Mouse (Mus musculus): ENCODE measurements at regions not wholly inside any gene's neighbourhood (a gene's known extent, or its start where the extent isn't known, plus 50 kb on each side); places are given as distances from the start of the nearest gene placed in this dataset.

DNA sequence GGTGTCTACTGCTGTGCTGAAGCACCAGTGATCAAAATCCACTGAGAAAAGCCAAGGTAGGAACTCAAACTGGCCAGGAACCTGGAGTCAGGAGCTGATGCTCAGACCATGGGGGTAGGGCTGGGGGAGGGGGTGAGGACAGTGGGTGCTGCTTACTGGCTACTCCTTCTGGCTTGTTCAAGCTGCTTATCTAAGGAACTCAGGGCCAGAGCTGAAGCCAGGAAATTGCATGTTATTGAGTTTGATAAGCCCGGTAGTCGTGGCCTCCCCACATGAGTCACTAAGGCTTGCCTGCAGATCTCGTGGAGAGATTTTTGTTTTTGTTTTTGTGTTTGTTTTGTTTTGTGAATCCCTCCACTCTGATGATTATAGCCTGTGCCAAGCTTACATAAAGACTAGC is 65.9 kb downstream of the Tmem215 start:
- H3K9ac ChIP-seq (ENCODE audit: low read depth, poor library complexity, severe bottlenecking), result no peak overlapping the region
- TF ChIP-seq CTCF (IDR thresholded peaks at IDR 0.05; ENCODE audit: low read depth, low read length) (no peak), EP300 (IDR thresholded peaks at IDR 0.05; ENCODE audit: insufficient read depth, low read depth, low read length) (no peak), POLR2A (IDR thresholded peaks at IDR 0.05; ENCODE audit: insufficient read depth, low read length) (no peak)
- H3K4me3 ChIP-seq (ENCODE audit: low read depth, low read length), result no peak overlapping the region
- H3K4me1 ChIP-seq (ENCODE audit: control insufficient read depth, insufficient read depth, low read length), result no peaks in the 10 kb centered on the region
- H3K27me3 ChIP-seq (ENCODE audit: control insufficient read depth, insufficient read depth, low read length, poor library complexity, severe bottlenecking), result no peaks in the 10 kb centered on the region
- H3K9me3 ChIP-seq (replicated peaks; ENCODE audit: control insufficient read depth, insufficient read depth, low read length, poor library complexity, severe bottlenecking), result no peaks in the 10 kb centered on the region
- H3K27ac ChIP-seq (ENCODE audit: insufficient read depth, low read length), result no peak overlapping the region
- no peaks in the 10 kb centered on the region for H3K36me3 ChIP-seq (ENCODE audit: control insufficient read depth, insufficient read depth, low read length, poor library complexity, severe bottlenecking)

DNA sequence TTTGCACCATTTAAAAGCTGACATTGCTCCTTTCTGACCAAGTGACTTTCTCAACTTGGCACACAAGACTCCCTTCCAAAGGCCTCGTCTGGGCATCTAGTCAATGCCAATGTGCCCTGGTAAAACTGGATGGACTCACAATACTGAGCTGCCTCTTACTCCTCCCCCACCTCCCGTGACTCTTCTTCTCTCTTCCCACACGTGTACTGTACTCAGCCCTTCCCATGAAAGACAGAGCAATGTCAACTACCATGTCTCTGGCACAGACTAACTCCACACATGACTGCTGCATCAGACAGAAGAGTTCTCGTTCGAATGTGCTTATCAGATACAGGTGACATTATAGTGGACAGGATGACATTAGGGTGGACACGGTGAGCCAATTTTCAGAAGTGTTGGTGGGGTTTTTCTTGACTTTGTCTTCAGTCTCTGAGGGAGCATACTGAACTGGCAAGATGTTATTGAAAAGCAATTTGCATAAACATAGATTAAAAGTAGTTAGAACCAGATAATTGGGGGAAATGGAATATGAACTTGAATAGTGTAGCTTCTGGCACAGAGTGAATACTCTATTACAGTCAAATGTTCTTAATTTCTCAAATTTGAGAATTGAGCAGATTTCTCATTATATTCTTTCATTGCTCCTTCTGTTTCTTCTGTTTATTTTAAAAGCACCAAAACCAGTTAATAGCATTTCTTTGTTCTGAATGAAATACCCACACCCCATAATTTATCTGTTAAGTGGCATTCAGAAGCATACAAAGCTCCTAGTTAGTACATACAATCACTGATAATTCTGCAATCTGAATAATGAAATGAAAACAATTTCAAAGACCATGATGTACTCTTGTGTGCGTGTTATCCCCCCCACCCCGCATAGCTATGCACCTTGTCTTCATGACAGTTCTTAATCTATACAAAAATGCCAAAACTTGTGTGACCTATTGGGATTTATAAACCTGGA is 71.4 kb downstream of the Tmem215 start:
- Histone ChIP-seq H3K36me3 (ENCODE audit: control insufficient read depth, insufficient read depth, low read length, poor library complexity, severe bottlenecking) (no peaks in the 10 kb centered on the region), H3K4me3 (ENCODE audit: low read depth, low read length) (no peak overlapping the region), H3K9ac (ENCODE audit: low read depth, poor library complexity, severe bottlenecking) (no peak overlapping the region), H3K9me3 (replicated peaks; ENCODE audit: control insufficient read depth, insufficient read depth, low read length, poor library complexity, severe bottlenecking) (peaks cover 18% of the 10 kb centered on the region), H3K4me1 (ENCODE audit: control insufficient read depth, insufficient read depth, low read length) (no peaks in the 10 kb centered on the region), H3K27me3 (ENCODE audit: control insufficient read depth, insufficient read depth, low read length, poor library complexity, severe bottlenecking) (no peaks in the 10 kb centered on the region), H3K27ac (ENCODE audit: insufficient read depth, low read length) (no peak overlapping the region)
- TF ChIP-seq POLR2A (IDR thresholded peaks at IDR 0.05; ENCODE audit: insufficient read depth, low read length) (no peak), CTCF (IDR thresholded peaks at IDR 0.05; ENCODE audit: low read depth, low read length) (no peak), EP300 (IDR thresholded peaks at IDR 0.05; ENCODE audit: insufficient read depth, low read depth, low read length) (no peak)

DNA sequence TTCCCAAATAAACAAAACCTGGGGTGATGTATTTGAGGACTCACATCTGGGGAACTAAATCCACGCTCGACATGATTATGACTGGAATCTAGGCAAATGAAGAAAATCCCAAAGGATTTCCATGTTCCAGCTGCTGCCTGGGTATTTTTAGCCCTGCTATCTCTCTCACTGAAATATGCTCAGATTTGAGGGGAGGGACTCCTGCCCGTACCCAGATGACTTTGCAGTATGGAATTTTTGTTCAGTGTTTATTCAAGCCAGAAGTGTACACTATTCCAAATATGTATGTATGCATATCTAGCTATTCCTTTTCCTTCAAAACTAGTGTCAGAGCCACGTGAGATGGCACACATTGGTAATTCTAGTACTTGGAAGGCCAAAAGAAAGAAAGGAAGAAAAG is 72.1 kb downstream of the Tmem215 start:
- no peak for TF ChIP-seq POLR2A (IDR thresholded peaks at IDR 0.05; ENCODE audit: insufficient read depth, low read length)
- TF ChIP-seq CTCF (IDR thresholded peaks at IDR 0.05; ENCODE audit: low read depth, low read length), result no peak
- TF ChIP-seq EP300 (IDR thresholded peaks at IDR 0.05; ENCODE audit: insufficient read depth, low read depth, low read length), result no peak
- no peak overlapping the region for H3K4me3 ChIP-seq (ENCODE audit: low read depth, low read length)
- H3K9me3 ChIP-seq (replicated peaks; ENCODE audit: control insufficient read depth, insufficient read depth, low read length, poor library complexity, severe bottlenecking), result peaks cover 20% of the 10 kb centered on the region

DNA sequence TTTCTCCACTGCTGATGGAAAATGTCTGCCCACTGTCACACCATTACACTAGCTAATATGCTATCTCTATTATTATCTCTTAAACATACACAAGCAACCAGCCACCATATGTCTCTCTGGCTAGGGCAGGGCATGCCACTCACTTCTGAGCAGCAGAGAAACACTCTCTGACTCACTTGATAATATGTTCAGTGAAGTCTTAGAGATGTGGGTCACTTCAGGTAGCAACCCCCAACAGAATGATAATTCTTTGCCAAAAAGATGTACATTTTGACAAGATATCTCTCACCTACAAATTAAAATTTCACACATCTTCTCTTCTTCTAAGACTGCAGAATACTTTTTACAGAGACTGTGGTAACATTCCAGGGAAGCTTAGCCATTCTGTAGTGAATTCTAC is 72.8 kb downstream of the Tmem215 start:
- Histone ChIP-seq H3K27ac (ENCODE audit: insufficient read depth, low read length) (no peak overlapping the region), H3K9ac (ENCODE audit: low read depth, poor library complexity, severe bottlenecking) (no peak overlapping the region), H3K4me1 (ENCODE audit: control insufficient read depth, insufficient read depth, low read length) (no peaks in the 10 kb centered on the region), H3K4me3 (ENCODE audit: low read depth, low read length) (no peak overlapping the region), H3K27me3 (ENCODE audit: control insufficient read depth, insufficient read depth, low read length, poor library complexity, severe bottlenecking) (no peaks in the 10 kb centered on the region), H3K9me3 (replicated peaks; ENCODE audit: control insufficient read depth, insufficient read depth, low read length, poor library complexity, severe bottlenecking) (peaks cover 20% of the 10 kb centered on the region), H3K36me3 (ENCODE audit: control insufficient read depth, insufficient read depth, low read length, poor library complexity, severe bottlenecking) (no peaks in the 10 kb centered on the region)
- no peak for TF ChIP-seq CTCF (IDR thresholded peaks at IDR 0.05; ENCODE audit: low read depth, low read length)
- TF ChIP-seq EP300 (IDR thresholded peaks at IDR 0.05; ENCODE audit: insufficient read depth, low read depth, low read length), result no peak
- TF ChIP-seq POLR2A (IDR thresholded peaks at IDR 0.05; ENCODE audit: insufficient read depth, low read length), result no peak

More for the DNA sequence above, 72.1 kb downstream of the Tmem215 start:
- Histone ChIP-seq H3K27ac (ENCODE audit: insufficient read depth, low read length) (no peak overlapping the region), H3K36me3 (ENCODE audit: control insufficient read depth, insufficient read depth, low read length, poor library complexity, severe bottlenecking) (no peaks in the 10 kb centered on the region), H3K9ac (ENCODE audit: low read depth, poor library complexity, severe bottlenecking) (no peak overlapping the region), H3K4me1 (ENCODE audit: control insufficient read depth, insufficient read depth, low read length) (no peaks in the 10 kb centered on the region), H3K27me3 (ENCODE audit: control insufficient read depth, insufficient read depth, low read length, poor library complexity, severe bottlenecking) (no peaks in the 10 kb centered on the region)

DNA sequence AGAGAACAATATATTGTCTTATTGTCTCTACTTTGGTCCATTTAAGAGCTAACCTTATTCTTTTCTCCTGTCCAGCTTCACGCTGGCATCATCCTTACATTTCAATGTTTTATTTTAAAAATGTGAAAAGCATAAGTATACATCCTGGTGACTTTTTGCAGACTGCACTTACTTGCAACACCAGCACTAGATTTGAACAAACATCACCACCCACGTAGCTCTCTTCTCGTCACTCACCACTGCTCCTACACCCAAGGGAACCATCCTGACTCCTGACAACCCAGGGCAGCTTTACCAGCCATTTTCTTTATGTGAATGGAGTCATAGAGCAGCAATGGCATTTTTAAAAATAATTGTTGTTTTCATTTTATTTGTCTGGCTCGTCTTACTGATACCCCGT is 73.7 kb downstream of the Tmem215 start:
- H3K4me1 ChIP-seq (ENCODE audit: control insufficient read depth, insufficient read depth, low read length), result no peaks in the 10 kb centered on the region
- TF ChIP-seq EP300 (IDR thresholded peaks at IDR 0.05; ENCODE audit: insufficient read depth, low read depth, low read length) (no peak), CTCF (IDR thresholded peaks at IDR 0.05; ENCODE audit: low read depth, low read length) (no peak), POLR2A (IDR thresholded peaks at IDR 0.05; ENCODE audit: insufficient read depth, low read length) (no peak)
- H3K27ac ChIP-seq (ENCODE audit: insufficient read depth, low read length), result no peak overlapping the region

DNA sequence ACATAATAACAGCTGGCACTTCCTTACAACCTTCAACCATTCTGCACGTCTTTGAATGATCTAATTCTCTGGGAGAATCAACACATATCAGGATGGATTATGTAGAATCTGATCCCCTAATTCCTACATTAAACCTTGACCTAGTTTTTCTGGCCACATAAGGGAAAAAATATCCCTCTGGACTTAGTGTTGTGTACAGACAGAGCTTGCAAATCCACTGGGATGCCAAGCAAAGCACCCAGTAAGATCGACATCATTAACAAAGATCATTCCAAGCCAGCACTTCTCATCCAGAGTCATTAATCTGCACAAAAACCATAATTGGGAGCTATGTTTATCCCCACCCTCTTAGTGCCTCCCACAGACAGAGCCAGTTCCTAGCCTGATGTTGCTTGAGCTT is 87.8 kb downstream of the Tmem215 start:
- Histone ChIP-seq H3K36me3 (ENCODE audit: control insufficient read depth, insufficient read depth, low read length, poor library complexity, severe bottlenecking) (no peaks in the 10 kb centered on the region), H3K27me3 (ENCODE audit: control insufficient read depth, insufficient read depth, low read length, poor library complexity, severe bottlenecking) (no peaks in the 10 kb centered on the region), H3K4me1 (ENCODE audit: control insufficient read depth, insufficient read depth, low read length) (no peaks in the 10 kb centered on the region), H3K4me3 (ENCODE audit: low read depth, low read length) (no peak overlapping the region), H3K9me3 (replicated peaks; ENCODE audit: control insufficient read depth, insufficient read depth, low read length, poor library complexity, severe bottlenecking) (no peaks in the 10 kb centered on the region), H3K9ac (ENCODE audit: low read depth, poor library complexity, severe bottlenecking) (no peak overlapping the region), H3K27ac (ENCODE audit: insufficient read depth, low read length) (no peak overlapping the region)
- TF ChIP-seq POLR2A (IDR thresholded peaks at IDR 0.05; ENCODE audit: insufficient read depth, low read length), result no peak
- TF ChIP-seq CTCF (IDR thresholded peaks at IDR 0.05; ENCODE audit: low read depth, low read length), result no peak
- TF ChIP-seq EP300 (IDR thresholded peaks at IDR 0.05; ENCODE audit: insufficient read depth, low read depth, low read length), result no peak

More for the DNA sequence above, 73.7 kb downstream of the Tmem215 start:
- Histone ChIP-seq H3K4me3 (ENCODE audit: low read depth, low read length) (no peak overlapping the region), H3K27me3 (ENCODE audit: control insufficient read depth, insufficient read depth, low read length, poor library complexity, severe bottlenecking) (no peaks in the 10 kb centered on the region), H3K36me3 (ENCODE audit: control insufficient read depth, insufficient read depth, low read length, poor library complexity, severe bottlenecking) (no peaks in the 10 kb centered on the region), H3K9ac (ENCODE audit: low read depth, poor library complexity, severe bottlenecking) (no peak overlapping the region), H3K9me3 (replicated peaks; ENCODE audit: control insufficient read depth, insufficient read depth, low read length, poor library complexity, severe bottlenecking) (peaks cover 20% of the 10 kb centered on the region)
